Mouse (Mus musculus) kidney, postnatal 4 days (tissue): ENCODE data around the gene Gm9040.
"Not testable (repeated sequence)": the region's sequence is repeated elsewhere in the genome, so short reads cannot be mapped to it uniquely, and the experiment has no call there.

Source experiments
- DNase-seq, 2 experiments: peaks; one replicate each; pipeline ENCODE4 v3.0.0; 2021; ENCODE audit warnings: mixed read lengths in 2 of 2

Gm9040 gene

GRCm38 (mm10) chr10:118326869-118327268 is at the start of gene Gm9040:
TSS of gene Gm9040 (minus strand) at chr10:118326969.
- DNase-seq = not testable (repeated sequence)

GRCm38 (mm10) chr10:118370443-118370842 is 43.7 kb upstream of the Gm9040 start:
- peak; percentile 86 to 89 for DNase-seq

GRCm38 (mm10) chr10:118369518-118369917 is 42.7 kb upstream of the Gm9040 start:
- DNase-seq = no peak

- DNase-seq = not testable (repeated sequence)
Measured at GRCm38 (mm10) chr10:118354005-118354404, 27.2 kb upstream of the Gm9040 start, which contains the start of gene Gm9049. TSS of gene Gm9049 (minus strand) at chr10:118354105.

GRCm38 (mm10) chr10:118348579-118348978 is 21.8 kb upstream of the Gm9040 start, which contains the start of gene Gm9048:
TSS of gene Gm9048 (minus strand) at chr10:118348679.
- DNase-seq = not testable (repeated sequence)

GRCm38 (mm10) chr10:118343155-118343554 is 16.4 kb upstream of the Gm9040 start, which contains the start of gene Gm9046:
TSS of gene Gm9046 (minus strand) at chr10:118343255.
- not testable (repeated sequence) for DNase-seq

- DNase-seq = not testable (repeated sequence)
Measured at GRCm38 (mm10) chr10:118337731-118338130, 11.0 kb upstream of the Gm9040 start, which contains the start of gene Gm9045. TSS of gene Gm9045 (minus strand) at chr10:118337831.

GRCm38 (mm10) chr10:118332308-118332707 is 5.5 kb upstream of the Gm9040 start, which contains the start of gene Gm9044:
TSS of gene Gm9044 (minus strand) at chr10:118332408.
- DNase-seq = not testable (repeated sequence)

- DNase-seq = no peak
Measured at GRCm38 (mm10) chr10:118319024-118319423, 7.7 kb downstream of the Gm9040 start.

- not testable (repeated sequence) for DNase-seq
Measured at GRCm38 (mm10) chr10:118302133-118302532, 24.6 kb downstream of the Gm9040 start.

GRCm38 (mm10) chr10:118294938-118295337 is 31.8 kb downstream of the Gm9040 start, which contains the start of gene Iltifb:
TSS of gene Iltifb (minus strand) at chr10:118295038.
- DNase-seq = no peak

GRCm38 (mm10) chr10:118283016-118283415 is 43.8 kb downstream of the Gm9040 start:
- not testable (repeated sequence) for DNase-seq

- DNase-seq = not testable (repeated sequence)
Measured at GRCm38 (mm10) chr10:118282565-118282964, 44.2 kb downstream of the Gm9040 start.

GRCm38 (mm10) chr10:118278069-118278468 is 48.7 kb downstream of the Gm9040 start:
- DNase-seq = not testable (repeated sequence)
